Mouse (Mus musculus): ENCODE measurements around the gene Cit.

The Cit gene

GRCm38 (mm10) chr5:115918597-115919351 is 73.7 kb downstream of the Cit start:
- no peak for DNase-seq

- DNase-seq = no peak
Measured at GRCm38 (mm10) chr5:115921990-115922389, 76.9 kb downstream of the Cit start.

GRCm38 (mm10) chr5:115924946-115925345 is 79.9 kb downstream of the Cit start:
- no peak for DNase-seq

- no peak for DNase-seq
Measured at GRCm38 (mm10) chr5:115928786-115929507, 83.9 kb downstream of the Cit start.

- DNase-seq = no peak
Measured at GRCm38 (mm10) chr5:115932325-115932724, 87.2 kb downstream of the Cit start.

- DNase-seq = no peak
Measured at GRCm38 (mm10) chr5:115936851-115937250, 91.8 kb downstream of the Cit start.

GRCm38 (mm10) chr5:115937566-115937965 is 92.5 kb downstream of the Cit start:
- no peak for DNase-seq

GRCm38 (mm10) chr5:115938999-115939398 is 93.9 kb downstream of the Cit start:
- no peak for DNase-seq

- no peak for DNase-seq
Measured at GRCm38 (mm10) chr5:115942389-115942788, 97.3 kb downstream of the Cit start.

GRCm38 (mm10) chr5:115944791-115945490 is 99.9 kb downstream of the Cit start:
- DNase-seq = no peak

- DNase-seq = no peak
Measured at GRCm38 (mm10) chr5:115947622-115948353, 102.7 kb downstream of the Cit start.

- DNase-seq = no peak
Measured at GRCm38 (mm10) chr5:115950936-115951335, 105.9 kb downstream of the Cit start.

GRCm38 (mm10) chr5:115953173-115953572 is 108.1 kb downstream of the Cit start:
- DNase-seq = peak; percentile 13

GRCm38 (mm10) chr5:115954084-115954483 is 109.0 kb downstream of the Cit start:
- no peak for DNase-seq

GRCm38 (mm10) chr5:115954549-115954948 is 109.5 kb downstream of the Cit start:
- no peak for DNase-seq

- no peak for DNase-seq
Measured at GRCm38 (mm10) chr5:115955131-115955530, 110.1 kb downstream of the Cit start.

- DNase-seq = no peak
Measured at GRCm38 (mm10) chr5:115956048-115956447, 111.0 kb downstream of the Cit start.

- DNase-seq = no peak
Measured at GRCm38 (mm10) chr5:115957177-115957576, 112.1 kb downstream of the Cit start.

- DNase-seq = no peak
Measured at GRCm38 (mm10) chr5:115958344-115958743, 113.3 kb downstream of the Cit start.

- no peak for DNase-seq
Measured at GRCm38 (mm10) chr5:115958814-115959213, 113.7 kb downstream of the Cit start.

GRCm38 (mm10) chr5:115961809-115962208 is 116.7 kb downstream of the Cit start:
- DNase-seq = no peak

- peak; percentile 9 for DNase-seq
Measured at GRCm38 (mm10) chr5:115971236-115971635, 126.2 kb downstream of the Cit start.

- DNase-seq = no peak
Measured at GRCm38 (mm10) chr5:115975672-115976071, 130.6 kb downstream of the Cit start.

All from kidney, adult 18-20 months (tissue).